Mouse (Mus musculus): ENCODE measurements around the gene Hsd3b1. TPM values are rescaled to one million over a fixed set of nuclear protein-coding genes. Genes with fewer than 3 reads are reported as not detected.

Gene Hsd3b1
- total and polyA plus RNA-seq, 3 experiments, result 0.04 TPM; not detected in 2

- no peaks in the 10 kb centered on the region for H3K9me3 ChIP-seq (replicated peaks; ENCODE audit: insufficient read depth, low read length)
- H3K36me3 ChIP-seq (ENCODE audit: control insufficient read depth in 1 of 2, insufficient read depth in 2 of 2, low read length in 2 of 2), result peaks cover 0 to 5% of the 10 kb centered on the region in 2 experiments; a peak in 2 of 4 replicates
- no peak overlapping the region for H3K27ac ChIP-seq (ENCODE audit: control insufficient read depth, low read depth, low read length)
- no peak overlapping the region for H3K4me3 ChIP-seq (ENCODE audit: control insufficient read depth in 1 of 2, insufficient read depth in 1 of 2, low read depth in 2 of 2, low read length in 2 of 2)
- no peak for DNase-seq (ENCODE audit: low read depth, low spot score)
- H3K4me1 ChIP-seq (ENCODE audit: control insufficient read depth in 1 of 2, insufficient read depth in 2 of 2, low read length in 2 of 2), result peaks cover 0 to 5% of the 10 kb centered on the region in 2 experiments; a peak in 2 of 4 replicates
- H3K27me3 ChIP-seq (ENCODE audit: control insufficient read depth in 1 of 2, insufficient read depth in 2 of 2, low read length in 2 of 2), result no peaks in the 10 kb centered on the region
- no peak overlapping the region for H3K9ac ChIP-seq (ENCODE audit: control insufficient read depth, low read depth, low read length, poor library complexity, severe bottlenecking)
- TF ChIP-seq KAT2A (conservative IDR thresholded peaks at IDR 0.05; ENCODE audit: low read depth, low read length), result no peak
- no peak for TF ChIP-seq E2F4 (IDR thresholded peaks at IDR 0.05; ENCODE audit: borderline replicate concordance, low read depth, low read length)
- no peak for TF ChIP-seq POLR2AphosphoS2 (IDR thresholded peaks at IDR 0.05; ENCODE audit: low read length)
- TF ChIP-seq CTCF (IDR thresholded peaks at IDR 0.05 in 2 of 3, conservative IDR thresholded peaks at IDR 0.05 in 1 of 3; ENCODE audit: control insufficient read depth in 1 of 3, insufficient read depth in 1 of 3, low read depth in 2 of 3, low read length in 3 of 3, poor library complexity in 1 of 3, severe bottlenecking in 1 of 3), result no peak
- TF ChIP-seq EP300 (IDR thresholded peaks at IDR 0.05; ENCODE audit: low read depth in 1 of 2, low read length in 2 of 2), result no peak
- TF ChIP-seq MAX (IDR thresholded peaks at IDR 0.05; ENCODE audit: low read length), result no peak
- no peak for TF ChIP-seq RCOR1 (IDR thresholded peaks at IDR 0.05; ENCODE audit: low read depth, low read length)
- TF ChIP-seq MAFK (IDR thresholded peaks at IDR 0.05; ENCODE audit: borderline replicate concordance, low read depth, low read length), result no peak
- no peak for TF ChIP-seq ELF1 (IDR thresholded peaks at IDR 0.05; ENCODE audit: low read depth, low read length)
- TF ChIP-seq MYB (IDR thresholded peaks at IDR 0.05; ENCODE audit: low read depth, low read length), result no peak
- TF ChIP-seq ZNF384 (IDR thresholded peaks at IDR 0.05; ENCODE audit: low read depth, low read length), result no peak
- TF ChIP-seq ETS1 (IDR thresholded peaks at IDR 0.05; ENCODE audit: low read depth, low read length), result no peak
- TF ChIP-seq JUND (IDR thresholded peaks at IDR 0.05; ENCODE audit: low read depth, low read length), result no peak
- TF ChIP-seq MXI1 (IDR thresholded peaks at IDR 0.05; ENCODE audit: low read depth, low read length), result no peak
- TF ChIP-seq TCF12 (IDR thresholded peaks at IDR 0.05; ENCODE audit: low read depth, low read length), result no peak
- no peaks in the 10 kb centered on the region for H3K79me2 ChIP-seq (ENCODE audit: control insufficient read depth, insufficient read depth, low read length, poor library complexity)
These were observed 9.3 kb downstream of the Hsd3b1 start for GRCm38 (mm10) chr3:98850262-98850661.

- H3K79me2 ChIP-seq (ENCODE audit: control insufficient read depth, insufficient read depth, low read length, poor library complexity), result no peaks in the 10 kb centered on the region
- no peaks in the 10 kb centered on the region for H3K36me3 ChIP-seq (ENCODE audit: control insufficient read depth in 1 of 2, insufficient read depth in 2 of 2, low read length in 2 of 2)
- H3K27ac ChIP-seq (ENCODE audit: control insufficient read depth, low read depth, low read length), result no peak overlapping the region
- DNase-seq (ENCODE audit: low read depth, low spot score), result no peak
- H3K4me3 ChIP-seq (ENCODE audit: control insufficient read depth in 1 of 2, insufficient read depth in 1 of 2, low read depth in 2 of 2, low read length in 2 of 2), result no peak overlapping the region
- H3K27me3 ChIP-seq (ENCODE audit: control insufficient read depth in 1 of 2, insufficient read depth in 2 of 2, low read length in 2 of 2), result no peaks in the 10 kb centered on the region
- no peaks in the 10 kb centered on the region for H3K4me1 ChIP-seq (ENCODE audit: control insufficient read depth in 1 of 2, insufficient read depth in 2 of 2, low read length in 2 of 2)
- H3K9me3 ChIP-seq (replicated peaks; ENCODE audit: insufficient read depth, low read length), result no peaks in the 10 kb centered on the region
- TF ChIP-seq NRF1 (IDR thresholded peaks at IDR 0.05; ENCODE audit: insufficient read depth, low read depth, low read length, poor library complexity, severe bottlenecking), result no peak
- no peak for TF ChIP-seq POLR2A (IDR thresholded peaks at IDR 0.05; ENCODE audit: control insufficient read depth in 1 of 2, insufficient read depth in 1 of 2, low read depth in 1 of 2, low read length in 2 of 2, poor library complexity in 1 of 2)
- no peak for TF ChIP-seq CTCF (IDR thresholded peaks at IDR 0.05 in 2 of 3, conservative IDR thresholded peaks at IDR 0.05 in 1 of 3; ENCODE audit: control insufficient read depth in 1 of 3, insufficient read depth in 1 of 3, low read depth in 2 of 3, low read length in 3 of 3, poor library complexity in 1 of 3, severe bottlenecking in 1 of 3)
- no peak overlapping the region for H3K9ac ChIP-seq (ENCODE audit: control insufficient read depth, low read depth, low read length, poor library complexity, severe bottlenecking)
These were observed 10.7 kb downstream of the Hsd3b1 start for GRCm38 (mm10) chr3:98848898-98849297.
